Mouse (Mus musculus) MEL (cell line): ENCODE measurements around the gene N4bp1. TPM values are rescaled to one million over a fixed set of nuclear protein-coding genes. Genes with fewer than 3 reads are reported as not detected.

Experiments used
- DNase-seq: peaks from one replicate; pipeline ENCODE4 v3.0.0; 2011; ENCODE audit warnings: low read depth, low spot score
- H3K27ac ChIP-seq: 2 replicates; pipeline ENCODE4 v1.5.1; 2012; ENCODE audit warnings: low read depth, mild to moderate bottlenecking, control low read depth, low read length, moderate library complexity; ENCODE audit not compliant: control insufficient read depth
- H3K27me3 ChIP-seq, 2 experiments: fragments of 150-350 bp in 1 of 2; sonication (generic) in 1 of 2; 2 replicates each; pipeline ENCODE4 v1.6.1; 2012; ENCODE audit warnings: low read length in 2 of 2, mild to moderate bottlenecking in 2 of 2, improper control_type of control experiment in 1 of 2, moderate library complexity in 1 of 2; ENCODE audit not compliant: insufficient read depth in 2 of 2, control insufficient read depth in 1 of 2
- H3K36me3 ChIP-seq, 2 experiments: 2 replicates each; pipeline ENCODE4 v1.6.1; 2012 to 2014; ENCODE audit warnings: low read length in 2 of 2, improper control_type of control experiment in 1 of 2, inconsistent platforms in 1 of 2, mild to moderate bottlenecking in 1 of 2; ENCODE audit not compliant: insufficient read depth in 2 of 2, control insufficient read depth in 1 of 2
- H3K4me1 ChIP-seq, 2 experiments: fragments of 150-350 bp in 1 of 2; sonication (generic) in 1 of 2; 2 replicates each; pipeline ENCODE4 v1.6.1; 2012; ENCODE audit warnings: low read length in 2 of 2, improper control_type of control experiment in 1 of 2, mild to moderate bottlenecking in 1 of 2; ENCODE audit not compliant: insufficient read depth in 2 of 2, control insufficient read depth in 1 of 2
- H3K4me3 ChIP-seq, 2 experiments: fragments of 150-350 bp in 1 of 2; sonication (generic) in 1 of 2; 2 replicates each; pipeline ENCODE4 v1.5.1; 2012; ENCODE audit warnings: low read depth in 2 of 2, low read length in 2 of 2, mild to moderate bottlenecking in 2 of 2, moderate library complexity in 2 of 2, control low read depth in 1 of 2, improper control_type of control experiment in 1 of 2; ENCODE audit not compliant: control insufficient read depth in 1 of 2, insufficient read depth in 1 of 2
- H3K79me2 ChIP-seq: 2 replicates; pipeline ENCODE4 v1.6.1; 2012; ENCODE audit warnings: mild to moderate bottlenecking, low read length, moderate library complexity; ENCODE audit not compliant: control insufficient read depth, poor library complexity, insufficient read depth
- H3K9ac ChIP-seq: 2 replicates; pipeline ENCODE4 v1.6.1; 2012; ENCODE audit warnings: low read depth, mild to moderate bottlenecking, control low read depth, low read length, moderate library complexity; ENCODE audit not compliant: control insufficient read depth, poor library complexity, severe bottlenecking
- H3K9me3 ChIP-seq: fragments of 150-350 bp; sonication (generic); replicated peaks from 2 replicates; pipeline ENCODE4 v1.6.1; 2012; ENCODE audit warnings: mild to moderate bottlenecking, low read length, improper control_type of control experiment, moderate library complexity; ENCODE audit not compliant: insufficient read depth
- BHLHE40 ChIP-seq: IDR thresholded peaks from 2 replicates; pipeline ENCODE4 v1.6.1; 2012; ENCODE audit warnings: low read depth, mild to moderate bottlenecking, inconsistent platforms, low read length, improper control_type of control experiment, borderline replicate concordance
- CHD2 ChIP-seq: IDR thresholded peaks from 2 replicates; pipeline ENCODE4 v1.6.1; 2011; ENCODE audit warnings: low read length, improper control_type of control experiment
- ELF1 ChIP-seq: IDR thresholded peaks from 2 replicates; pipeline ENCODE4 v1.6.1; 2014; ENCODE audit warnings: low read depth, mild to moderate bottlenecking, inconsistent platforms, low read length, improper control_type of control experiment, moderate library complexity
- EP300 ChIP-seq, 2 experiments: IDR thresholded peaks; 2 replicates each; pipeline ENCODE4 v1.6.1; 2011; ENCODE audit warnings: improper control_type of control experiment in 2 of 2, low read length in 2 of 2, low read depth in 1 of 2, mild to moderate bottlenecking in 1 of 2
- ETS1 ChIP-seq: IDR thresholded peaks from 2 replicates; pipeline ENCODE4 v1.6.1; 2012; ENCODE audit warnings: low read depth, mild to moderate bottlenecking, inconsistent platforms, low read length, improper control_type of control experiment, moderate library complexity
- GABPA ChIP-seq: IDR thresholded peaks from 2 replicates; pipeline ENCODE4 v1.6.1; 2012; ENCODE audit warnings: low read depth, mild to moderate bottlenecking, inconsistent platforms, low read length, improper control_type of control experiment, moderate library complexity
- GATA1 ChIP-seq: IDR thresholded peaks from 2 replicates; pipeline ENCODE4 v1.6.1; 2011; ENCODE audit warnings: low read depth, low read length, improper control_type of control experiment
- KAT2A ChIP-seq: conservative IDR thresholded peaks from 2 replicates; pipeline ENCODE4 v1.6.1; 2012; ENCODE audit warnings: low read depth, low read length, improper control_type of control experiment, inconsistent platforms
- MAFK ChIP-seq: IDR thresholded peaks from 2 replicates; pipeline ENCODE4 v1.6.1; 2011; ENCODE audit warnings: low read depth, mild to moderate bottlenecking, low read length, improper control_type of control experiment, borderline replicate concordance
- MXI1 ChIP-seq: IDR thresholded peaks from 2 replicates; pipeline ENCODE4 v1.6.1; 2011; ENCODE audit warnings: mild to moderate bottlenecking, low read depth, low read length, improper control_type of control experiment
- MYC ChIP-seq: IDR thresholded peaks from 2 replicates; pipeline ENCODE4 v1.6.1; 2011; ENCODE audit warnings: low read depth, mild to moderate bottlenecking, low read length, improper control_type of control experiment, moderate library complexity
- POLR2A ChIP-seq, 2 experiments: IDR thresholded peaks; 2 replicates each; pipeline ENCODE4 v1.6.1; 2011 to 2012; ENCODE audit warnings: low read length in 2 of 2, mild to moderate bottlenecking in 2 of 2, control low read depth in 1 of 2, improper control_type of control experiment in 1 of 2, low read depth in 1 of 2, moderate library complexity in 1 of 2; ENCODE audit not compliant: control insufficient read depth in 1 of 2, insufficient read depth in 1 of 2, poor library complexity in 1 of 2
- POLR2AphosphoS2 ChIP-seq: IDR thresholded peaks from 2 replicates; pipeline ENCODE4 v1.6.1; 2011; ENCODE audit warnings: low read length, improper control_type of control experiment
- TBP ChIP-seq: IDR thresholded peaks from 2 replicates; pipeline ENCODE4 v1.8.0; 2011; ENCODE audit warnings: low read depth, low read length, improper control_type of control experiment
- UBTF ChIP-seq: IDR thresholded peaks from 2 replicates; pipeline ENCODE4 v1.6.1; 2012; ENCODE audit warnings: low read depth, mild to moderate bottlenecking, inconsistent platforms, low read length, improper control_type of control experiment, moderate library complexity, borderline replicate concordance; ENCODE audit not compliant: insufficient read depth
- USF1 ChIP-seq: IDR thresholded peaks from 2 replicates; pipeline ENCODE4 v1.6.1; 2014; ENCODE audit warnings: low read depth, mild to moderate bottlenecking, inconsistent platforms, low read length, improper control_type of control experiment, moderate library complexity
- ZC3H11A ChIP-seq: IDR thresholded peaks from 2 replicates; pipeline ENCODE4 v1.6.1; 2012; ENCODE audit warnings: low read depth, mild to moderate bottlenecking, inconsistent platforms, low read length, improper control_type of control experiment
- ZMIZ1 ChIP-seq: IDR thresholded peaks from 2 replicates; pipeline ENCODE4 v1.6.1; 2012; ENCODE audit warnings: low read depth, mild to moderate bottlenecking, inconsistent platforms, low read length, improper control_type of control experiment, moderate library complexity
- ZNF384 ChIP-seq: IDR thresholded peaks from 2 replicates; pipeline ENCODE4 v1.6.1; 2012; ENCODE audit warnings: low read depth, mild to moderate bottlenecking, inconsistent platforms, low read length, improper control_type of control experiment
- polyA plus RNA-seq, 2 experiments: library from polyadenylated mRNA; stranded (reverse) in 1 of 2; unstranded in 1 of 2; fragments of >175 nt in 1 of 2; fragments of >200 nt in 1 of 2; gene quantifications; 2 replicates each; pipeline versions ENCODE4 v1.2.1 to v1.2.4; 2012; ENCODE audit warnings: low replicate concordance in 2 of 2, low read depth in 1 of 2; ENCODE audit not compliant: insufficient read length in 2 of 2, insufficient read depth in 1 of 2, missing spikeins in 1 of 2
- total RNA-seq: library from RNA; depleted of rRNA; stranded (reverse); fragments of 300-350 nt; gene quantifications from 2 replicates; pipeline ENCODE4 v1.2.3, GENCODE M21; 2012

N4bp1 gene
- total and polyA plus RNA-seq, 3 experiments: 13.4 to 24.0 TPM; not detected in 1

DNA sequence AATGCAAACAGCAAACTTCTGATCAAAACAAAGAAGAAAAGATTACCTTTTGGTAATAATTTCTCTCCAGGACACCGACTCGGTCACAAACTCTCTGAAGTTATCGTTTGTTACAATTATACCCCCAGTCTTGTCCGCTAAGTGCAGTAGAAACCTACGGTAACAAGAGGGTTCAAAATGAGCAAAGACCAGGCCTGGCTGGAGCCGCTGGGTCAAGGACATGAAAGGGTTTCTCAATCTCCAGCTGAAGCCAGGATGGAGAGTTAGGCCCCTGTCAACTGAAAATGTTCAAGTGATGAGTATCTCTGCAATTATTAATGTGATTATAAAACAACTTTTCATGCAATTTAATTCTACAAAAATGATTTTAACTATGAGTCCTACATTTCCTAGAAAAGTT, 36.7 kb downstream of the N4bp1 start:
- no peak overlapping the region for H3K27ac ChIP-seq
- no peaks in the 10 kb centered on the region for H3K27me3 ChIP-seq
- no peak overlapping the region for H3K9ac ChIP-seq
- H3K4me3 ChIP-seq: no peak overlapping the region
- peaks cover 2% of the 10 kb centered on the region in 2 experiments; a peak in 2 of 4 replicates for H3K4me1 ChIP-seq
- H3K36me3 ChIP-seq: peaks cover 2 to 5% of the 10 kb centered on the region in 2 experiments; a peak in 3 of 4 replicates
- TF ChIP-seq MXI1 (no peak), POLR2A (IDR thresholded peaks at IDR 0.05; ENCODE audit: control insufficient read depth in 1 of 2, insufficient read depth in 1 of 2, low read depth in 1 of 2, low read length in 2 of 2, poor library complexity in 1 of 2) (no peak), ELF1 (no peak), MAFK (no peak), GABPA (no peak), MYC (no peak), TBP (no peak), UBTF (no peak), EP300 (IDR thresholded peaks at IDR 0.05; ENCODE audit: low read depth in 1 of 2, low read length in 2 of 2) (no peak), ZMIZ1 (no peak), CHD2 (no peak)
- no peak for DNase-seq
- H3K9me3 ChIP-seq: no peaks in the 10 kb centered on the region
- no peaks in the 10 kb centered on the region for H3K79me2 ChIP-seq

DNA sequence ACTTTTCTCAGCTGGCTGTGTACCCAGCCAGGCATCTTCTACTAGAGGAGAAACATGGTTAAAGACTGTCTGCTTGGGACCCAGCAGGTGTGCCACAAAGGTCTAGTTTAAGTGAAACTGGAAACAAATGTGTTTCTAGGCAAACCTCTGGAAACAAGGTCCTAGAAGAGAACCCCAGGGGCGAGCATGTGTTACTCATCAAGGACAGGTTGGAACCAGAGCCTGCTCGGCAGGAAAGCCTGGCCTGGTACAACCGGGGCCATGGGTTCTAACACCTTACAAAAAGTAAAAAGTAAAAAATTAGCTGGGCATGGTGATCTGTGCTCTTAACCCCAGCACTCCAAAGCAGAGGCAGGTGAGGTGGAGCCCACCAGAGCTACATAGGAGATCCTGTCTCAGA, 38.0 kb downstream of the N4bp1 start:
- TF ChIP-seq ETS1 (no peak), MAFK (no peak), ZC3H11A (no peak), BHLHE40 (no peak), GABPA (no peak), POLR2A (IDR thresholded peaks at IDR 0.05; ENCODE audit: control insufficient read depth in 1 of 2, insufficient read depth in 1 of 2, low read depth in 1 of 2, low read length in 2 of 2, poor library complexity in 1 of 2) (no peak), MXI1 (no peak), ZMIZ1 (no peak), MYC (no peak), POLR2AphosphoS2 (no peak), KAT2A (no peak), USF1 (no peak), GATA1 (no peak), ZNF384 (no peak)
- H3K27ac ChIP-seq: no peak overlapping the region
- H3K9me3 ChIP-seq: no peaks in the 10 kb centered on the region
- no peak overlapping the region for H3K4me3 ChIP-seq
- H3K9ac ChIP-seq: no peak overlapping the region
- peaks cover 2 to 5% of the 10 kb centered on the region in 2 experiments; a peak in 3 of 4 replicates for H3K36me3 ChIP-seq
- H3K27me3 ChIP-seq: no peaks in the 10 kb centered on the region
- DNase-seq: no peak
- H3K79me2 ChIP-seq: no peaks in the 10 kb centered on the region
- peaks cover under 1 to 2% of the 10 kb centered on the region in 2 experiments; a peak in 2 of 4 replicates for H3K4me1 ChIP-seq
